In genomic region chr5:36285405-36285804, GRCm38 (mm10) we compare ENCODE assay signal across 10 mouse cellular contexts.
DNase-seq lines count a peak whose midpoint lies in the region; ATAC-seq lines count a peak whose summit lies in the region.
"Had no signal": no experiment of that assay in that cellular context is flagged by ENCODE, and none has a peak within 500 bp of the region (broad histone marks: within the 10 kb centered on the region; RNA-seq: fewer than 3 reads in every experiment).

No protein-coding gene starts in this region.

- H3K36me3 ChIP-seq in heart, embryonic 15.5 days = no peaks in the 10 kb centered on the region
- no peaks in the 10 kb centered on the region for H3K36me3 ChIP-seq in midbrain, embryonic 11.5 days (ENCODE audit: control insufficient read depth, insufficient read depth, low read length)
- H3K36me3 ChIP-seq in midbrain, embryonic 15.5 days (replicated peaks) = no peaks in the 10 kb centered on the region

- H3K27ac ChIP-seq in heart, embryonic 15.5 days = 0 out of 2 replicates have a peak overlapping the region, but pooled peaks have one; percentile 20
- H3K27ac ChIP-seq in midbrain, embryonic 11.5 days (ENCODE audit: low read depth, low read length) = no peak overlapping the region
- no peak overlapping the region for H3K27ac ChIP-seq in midbrain, embryonic 15.5 days
- H3K27ac ChIP-seq: liver, embryonic 14.5 days had no signal

- no peaks in the 10 kb centered on the region for H3K9me3 ChIP-seq in heart, embryonic 15.5 days (replicated peaks)
- no peaks in the 10 kb centered on the region for H3K9me3 ChIP-seq in midbrain, embryonic 11.5 days (ENCODE audit: control insufficient read depth, low read length)
- no peaks in the 10 kb centered on the region for H3K9me3 ChIP-seq in midbrain, embryonic 15.5 days

- H3K4me1 ChIP-seq in heart, embryonic 15.5 days (replicated peaks) = peaks cover 29% of the 10 kb centered on the region
- peaks cover 2% of the 10 kb centered on the region; the same call in 1 of the 2 replicates for H3K4me1 ChIP-seq in midbrain, embryonic 11.5 days (ENCODE audit: control insufficient read depth, insufficient read depth, low read length)
- H3K4me1 ChIP-seq in midbrain, embryonic 15.5 days = peaks cover 14% of the 10 kb centered on the region

- WGBS in heart, embryonic 15.5 days = 37% methylated on average over 10 of the region's 10 CpGs
- WGBS in midbrain, embryonic 11.5 days = 73% methylated on average over 10 of the region's 10 CpGs
- WGBS in midbrain, embryonic 15.5 days = 43% methylated on average over 10 of the region's 10 CpGs

- no peak overlapping the region for H3K4me3 ChIP-seq in heart, embryonic 15.5 days
- no peak overlapping the region for H3K4me3 ChIP-seq in midbrain, embryonic 11.5 days (ENCODE audit: low read depth, low read length)
- no peak overlapping the region for H3K4me3 ChIP-seq in midbrain, embryonic 15.5 days

- peak; percentile 12; the same call in 1 of the 2 replicates for ATAC-seq in heart, embryonic 15.5 days (replicated peaks; ENCODE audit: insufficient number of reproducible peaks, insufficient read depth, low FRiP score, low read depth)
- no peak for ATAC-seq in midbrain, embryonic 11.5 days (ENCODE audit: low FRiP score)
- ATAC-seq in midbrain, embryonic 15.5 days (replicated peaks) = no peak
- no peak for ATAC-seq in CD4-positive, CD25-positive, alpha-beta regulatory T cell, adult 4 months

- H3K27me3 ChIP-seq in heart, embryonic 15.5 days = no peaks in the 10 kb centered on the region
- no peaks in the 10 kb centered on the region for H3K27me3 ChIP-seq in midbrain, embryonic 11.5 days (ENCODE audit: control insufficient read depth, insufficient read depth, low read length)
- H3K27me3 ChIP-seq in midbrain, embryonic 15.5 days (replicated peaks) = no peaks in the 10 kb centered on the region

- no peak for DNase-seq in heart, adult 11 months
- DNase-seq in midbrain, embryonic 11.5 days (ENCODE audit: low spot score, missing footprints) = peak; percentile 54
- DNase-seq in hindlimb bud, embryonic 11.5 days (ENCODE audit: extremely low spot score, low read depth, low spot score) = peak; percentile 20
- DNase-seq in right cerebral cortex, postnatal 14 days = peak; percentile 20
- no peak for DNase-seq in testis, postnatal 14 days (ENCODE audit: low spot score)
- DNase-seq: kidney, adult 9 months had no signal

- no peak overlapping the region for H3K4me2 ChIP-seq in heart, embryonic 15.5 days
- no peak overlapping the region for H3K4me2 ChIP-seq in midbrain, embryonic 11.5 days
- H3K4me2 ChIP-seq in midbrain, embryonic 15.5 days = no peak overlapping the region

- no peak overlapping the region for H3K9ac ChIP-seq in heart, embryonic 15.5 days
- H3K9ac ChIP-seq in midbrain, embryonic 11.5 days (ENCODE audit: low read length) = no peak overlapping the region
- H3K9ac ChIP-seq in midbrain, embryonic 15.5 days = no peak overlapping the region
- H3K9ac ChIP-seq: liver, embryonic 14.5 days had no signal

Comparison
In these comparisons a context has a peak if more than half of its experiments do, and no peak if none do; other contexts are left out.
1. DNase-seq: peak in midbrain, embryonic 11.5 days (single experiment), hindlimb bud, embryonic 11.5 days (single experiment) and right cerebral cortex, postnatal 14 days (single experiment); none in heart, adult 11 months (single experiment) and testis, postnatal 14 days (single experiment).